Mouse (Mus musculus) liver, postnatal 0 days (tissue): ENCODE data around the gene Coq4. TPM values are rescaled to one million over a fixed set of nuclear protein-coding genes. Genes with fewer than 3 reads are reported as not detected.

Source experiments
- ATAC-seq: fragments of 200-750 bp; cut with Nextera tagmentation; 2 replicates; pipeline ENCODE4 v1.8.0; 2017; ENCODE audit warnings: mild to moderate bottlenecking, moderate library complexity
- DNase-seq: peaks from one replicate; pipeline ENCODE4 v3.0.0-alpha.2; 2016
- H3K27ac ChIP-seq: fragments of 300-500 bp; sonication (generic); 2 replicates; pipeline ENCODE4 v1.5.1; 2014; ENCODE audit warnings: antibody characterized with exemption, moderate library complexity, mild to moderate bottlenecking, low read depth
- H3K27me3 ChIP-seq: fragments of 300-500 bp; sonication (generic); 2 replicates; pipeline ENCODE4 v1.6.1; 2014; ENCODE audit warnings: low read length, control low read depth, mixed read lengths; ENCODE audit not compliant: insufficient read depth
- H3K36me3 ChIP-seq: fragments of 300-500 bp; sonication (generic); replicated peaks from 2 replicates; pipeline ENCODE4 v1.6.1; 2014; ENCODE audit warnings: mild to moderate bottlenecking, control low read depth, low read length, moderate library complexity, mixed read lengths; ENCODE audit not compliant: insufficient read depth
- H3K4me1 ChIP-seq: fragments of 300-500 bp; sonication (generic); 2 replicates; pipeline ENCODE4 v1.6.1; 2014; ENCODE audit warnings: antibody characterized with exemption, mild to moderate bottlenecking, control low read depth; ENCODE audit not compliant: insufficient read depth
- H3K4me2 ChIP-seq: fragments of 300-500 bp; sonication (generic); 2 replicates; pipeline ENCODE4 v1.6.1; 2014; ENCODE audit warnings: low read depth, mild to moderate bottlenecking, low read length, moderate library complexity, mixed read lengths
- H3K4me3 ChIP-seq: fragments of 300-500 bp; sonication (generic); 2 replicates; pipeline ENCODE4 v1.5.1; 2014; ENCODE audit warnings: low read depth, low read length
- H3K9ac ChIP-seq: fragments of 300-500 bp; sonication (generic); replicated peaks from 2 replicates; pipeline ENCODE4 v1.6.1; 2014; ENCODE audit warnings: mild to moderate bottlenecking, moderate library complexity
- H3K9me3 ChIP-seq: fragments of 300-500 bp; sonication (generic); 2 replicates; pipeline ENCODE4 v1.6.1; 2016; ENCODE audit warnings: mild to moderate bottlenecking, control low read depth, low read length, mixed read lengths
- CTCF ChIP-seq: sonication (generic); IDR thresholded peaks from 2 replicates; pipeline ENCODE4 v1.5.1; 2016; ENCODE audit warnings: antibody characterized with exemption, low read depth
- EP300 ChIP-seq: IDR thresholded peaks from 2 replicates; pipeline ENCODE4 v1.6.1; 2016; ENCODE audit warnings: antibody characterized with exemption, low read depth, mild to moderate bottlenecking
- WGBS: fragments of 180-500 bp; shearing (Covaris S2); extraction: QIAGEN DNeasy Blood & Tissue Kit; methylation state at CpG from one replicate; pipeline ENCODE4 v1.1.7; 2014; ENCODE audit not compliant: insufficient replicate concordance; 5-methylcytosine and 5-hydroxymethylcytosine counted together
- polyA plus RNA-seq: library from polyadenylated mRNA; unstranded; fragments of >200 nt; fragmentation: Nextera tagmentation; extraction: Ambion mirVana; gene quantifications from 2 replicates; pipeline ENCODE4 v1.2.1, GENCODE M21; 2015

Gene Coq4
- polyA plus RNA-seq, 1 experiment from 2014 or later, result 7.2 TPM

GRCm38 (mm10) chr2:29803400-29803831, 16.1 kb downstream of the Coq4 start:
- Histone ChIP-seq H3K9ac (peak overlapping the region; percentile 78), H3K4me3 (peak overlapping the region; percentile 74), H3K27ac (no peak overlapping the region), H3K36me3 (peaks cover 24% of the 10 kb centered on the region), H3K4me2 (peak overlapping the region; percentile 96), H3K4me1 (peaks cover 11% of the 10 kb centered on the region; the same call in 1 of the 2 replicates), H3K27me3 (no peaks in the 10 kb centered on the region), H3K9me3 (no peaks in the 10 kb centered on the region)
- 27% methylated on average over 6 of the region's 6 CpGs for WGBS
- TF ChIP-seq CTCF (peak; percentile 67), EP300 (no peak)
- DNase-seq (peak; percentile 54), ATAC-seq (peak; percentile 48; the same call in 1 of the 2 replicates)

GRCm38 (mm10) chr2:29815678-29816371, 28.5 kb downstream of the Coq4 start:
- H3K4me2 ChIP-seq, result no peak overlapping the region
- H3K9me3 ChIP-seq, result no peaks in the 10 kb centered on the region
- 79% methylated on average over 11 of the region's 11 CpGs for WGBS
- no peak overlapping the region for H3K4me3 ChIP-seq
- TF ChIP-seq CTCF (no peak), EP300 (no peak)
- no peak for DNase-seq
- H3K27me3 ChIP-seq, result no peaks in the 10 kb centered on the region
- ATAC-seq, result no peak
- H3K4me1 ChIP-seq, result peaks cover 17% of the 10 kb centered on the region
- no peak overlapping the region for H3K9ac ChIP-seq
- H3K27ac ChIP-seq, result no peak overlapping the region
- peaks cover 28% of the 10 kb centered on the region for H3K36me3 ChIP-seq

DNA sequence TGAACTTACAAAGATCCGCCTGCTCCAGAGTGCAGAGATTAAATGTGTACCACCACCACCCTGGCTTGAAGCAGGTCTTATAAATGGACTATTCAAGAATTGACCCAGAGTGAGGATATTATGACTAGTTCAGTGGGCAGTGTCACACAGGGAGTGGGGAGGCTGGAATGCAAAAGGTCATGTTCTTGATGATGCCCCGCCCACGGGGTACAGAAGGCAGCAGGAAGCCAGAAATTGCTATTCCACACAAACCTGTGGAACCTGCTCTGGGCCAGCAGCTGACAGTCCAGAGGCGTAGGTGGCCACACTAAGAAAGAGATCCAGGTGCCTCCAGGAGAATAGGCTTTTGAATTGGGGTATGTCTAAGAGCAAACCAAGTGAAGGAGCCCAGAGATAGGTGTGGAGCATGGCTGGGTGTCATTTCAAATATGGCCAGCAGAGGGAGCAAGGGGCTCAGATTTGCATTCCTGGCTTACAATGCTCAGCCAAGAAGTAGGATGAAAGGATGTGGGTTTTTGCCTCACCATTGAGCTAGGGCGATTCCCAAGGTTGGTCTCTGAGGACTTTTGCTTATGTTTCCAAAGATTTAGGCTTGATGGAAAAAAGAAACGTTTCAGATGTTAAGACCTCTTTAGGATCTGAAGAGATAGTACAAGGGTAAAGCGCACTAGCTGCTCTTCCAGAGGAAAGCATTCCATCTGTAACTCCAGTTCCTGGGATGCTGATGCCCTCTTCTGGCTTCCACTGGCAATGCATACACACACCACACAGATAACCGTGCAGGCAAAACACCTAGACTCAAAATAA, 30.3 kb downstream of the Coq4 start:
- peak; percentile 63; the same call in 1 of the 2 replicates for ATAC-seq
- Histone ChIP-seq H3K27me3 (no peaks in the 10 kb centered on the region), H3K9ac (no peak overlapping the region), H3K4me1 (peaks cover 17% of the 10 kb centered on the region), H3K4me3 (no peak overlapping the region), H3K9me3 (no peaks in the 10 kb centered on the region), H3K36me3 (peaks cover 14% of the 10 kb centered on the region), H3K4me2 (no peak overlapping the region), H3K27ac (no peak overlapping the region)
- peak; percentile 84 for DNase-seq
- 42% methylated on average over 8 of the region's 8 CpGs for WGBS
- TF ChIP-seq CTCF (peak; percentile 88), EP300 (no peak)

GRCm38 (mm10) chr2:29819363-29819762, 32.1 kb downstream of the Coq4 start:
- no peak overlapping the region for H3K27ac ChIP-seq
- H3K4me3 ChIP-seq, result peak overlapping the region; percentile 56; the same call in 1 of the 2 replicates
- 54% methylated on average over 2 of the region's 2 CpGs for WGBS

GRCm38 (mm10) chr2:29820025-29820817, 32.9 kb downstream of the Coq4 start, which contains the start of gene Urm1:
Gene Urm1 (plus strand): TSS chr2:29820075.
- peak; percentile 64 for ATAC-seq
- Histone ChIP-seq H3K36me3 (no peaks in the 10 kb centered on the region; the same call in none of the 2 replicates), H3K4me2 (peak within 1 kb of the TSS; percentile 95), H3K27ac (peak within 1 kb of the TSS; percentile 69), H3K4me3 (peak within 1 kb of the TSS; percentile 56), H3K4me1 (peaks cover 17% of the 10 kb centered on the region), H3K9ac (peak within 1 kb of the TSS; percentile 69), H3K27me3 (no peaks in the 10 kb centered on the region), H3K9me3 (no peaks in the 10 kb centered on the region)
- 1% methylated on average over 35 of the region's 35 CpGs for WGBS
- DNase-seq, result peak; percentile 62
- 0 out of 2 replicates have a peak, but pooled peaks have one; percentile 7 for TF ChIP-seq EP300
- no peak for TF ChIP-seq CTCF

More at GRCm38 (mm10) chr2:29819363-29819762, 32.1 kb downstream of the Coq4 start:
- Histone ChIP-seq H3K9ac (peak overlapping the region; percentile 69; the same call in 1 of the 2 replicates), H3K4me1 (peaks cover 17% of the 10 kb centered on the region), H3K4me2 (peak overlapping the region; percentile 95), H3K36me3 (peaks cover 3% of the 10 kb centered on the region), H3K27me3 (no peaks in the 10 kb centered on the region), H3K9me3 (no peaks in the 10 kb centered on the region)
- DNase-seq (no peak), ATAC-seq (no peak)
- TF ChIP-seq EP300 (no peak), CTCF (no peak)
